Mouse (Mus musculus) cortical plate, adult 2 months (tissue): Measurements from ENCODE around the gene Snx1.

ENCODE experiments used
- CTCF ChIP-seq: fragments of 200-500 bp; IDR thresholded peaks from 2 replicates; pipeline ENCODE4 v1.5.1; 2011; ENCODE audit warnings: mild to moderate bottlenecking, control low read depth, low read length; ENCODE audit not compliant: insufficient read depth; ENCODE audit errors: extremely low read depth
- POLR2A ChIP-seq: fragments of 200-500 bp; IDR thresholded peaks from 2 replicates; pipeline ENCODE4 v1.6.1; 2011; ENCODE audit warnings: mild to moderate bottlenecking, low read length, control low read depth; ENCODE audit not compliant: insufficient read depth; ENCODE audit errors: extremely low read depth

DNA sequence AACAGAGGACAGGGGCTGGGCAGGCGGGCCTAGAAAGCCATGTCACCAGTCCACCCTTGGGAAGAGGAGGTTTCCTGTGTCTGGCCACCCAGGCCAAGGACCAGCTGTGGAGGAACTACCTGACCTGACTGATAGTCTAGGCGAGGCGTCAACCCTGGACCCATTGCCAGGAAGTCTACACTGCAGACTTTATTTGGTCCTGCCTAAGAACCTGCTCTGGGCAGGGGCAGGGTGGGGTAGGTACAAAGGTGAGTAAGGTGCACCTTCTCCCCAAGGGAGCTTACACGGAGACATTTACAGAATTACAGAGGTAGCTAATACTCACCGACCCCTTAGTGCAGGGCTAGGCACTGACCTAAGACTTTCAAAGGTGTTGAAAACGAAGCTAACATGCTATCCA, 27.2 kb upstream of the Snx1 start:
- TF ChIP-seq CTCF (no peak), POLR2A (no peak)
